Mouse (Mus musculus): ENCODE results near the gene Olfr643.

The Olfr643 gene

DNA sequence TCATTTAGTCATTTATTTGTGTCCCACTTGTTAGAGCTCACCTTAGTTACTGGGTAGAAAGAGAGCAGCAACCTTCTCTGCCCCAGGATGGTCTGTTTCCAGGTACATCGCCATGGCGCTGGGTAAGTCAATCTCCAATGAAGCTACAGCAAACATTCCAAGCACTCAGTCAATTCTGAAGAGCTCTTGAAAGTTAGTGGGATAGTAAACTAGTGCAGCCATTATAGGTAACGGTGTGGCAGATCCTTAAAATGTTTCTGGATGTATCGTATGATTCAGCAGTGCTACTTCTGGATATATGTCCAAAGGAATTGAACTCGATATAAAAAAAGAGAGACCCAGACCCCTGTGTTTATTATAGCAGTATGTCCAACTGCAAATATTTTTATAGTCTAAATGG, at the start of gene Olfr643:
Gene Olfr643, minus strand, starts transcription at position 101 of the 400 bp plus-strand sequence.
- no peak for DNase-seq (ENCODE audit: low spot score)

DNA sequence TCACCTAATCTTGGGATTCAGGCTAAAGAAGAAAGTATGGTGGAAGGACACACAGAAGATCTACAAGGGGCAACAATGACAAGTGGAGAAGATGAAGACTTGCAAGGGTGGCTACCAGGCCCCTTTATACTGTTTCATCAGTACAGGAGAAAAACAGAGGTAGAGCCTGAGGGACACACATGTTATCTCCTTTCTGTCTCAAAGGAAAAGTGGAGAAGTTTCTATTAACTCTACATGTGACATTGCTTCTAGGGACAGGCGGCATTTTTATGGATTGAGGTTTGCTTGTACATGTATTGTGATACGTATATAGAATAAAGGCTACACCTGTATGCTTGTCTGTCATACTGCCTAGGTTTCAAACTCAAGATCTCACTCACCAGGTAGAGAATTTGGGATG, 46.1 kb upstream of the Olfr643 start, which contains the start of gene Olfr648:
Gene Olfr648, minus strand, starts transcription at position 101 of the 400 bp plus-strand sequence.
- no peak for DNase-seq (ENCODE audit: low spot score)

DNA sequence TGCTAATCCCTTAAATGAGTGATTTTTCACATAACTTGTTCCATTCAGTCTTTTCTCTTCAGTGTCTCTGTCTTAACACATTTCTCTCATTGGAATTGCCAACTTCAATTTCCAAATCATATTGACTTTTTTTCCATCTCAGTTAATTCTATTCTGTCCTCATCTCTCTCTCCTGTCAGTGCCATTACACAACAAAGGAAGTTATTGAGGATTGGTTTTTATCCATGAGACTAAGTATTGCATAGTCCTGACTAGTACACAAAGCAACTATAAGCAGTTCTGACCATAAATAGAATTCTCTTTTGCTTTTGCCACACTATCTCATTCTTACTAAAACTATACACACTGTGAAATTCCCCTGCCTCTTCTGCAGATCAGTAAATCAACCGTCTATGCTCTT, 41.9 kb upstream of the Olfr643 start:
- DNase-seq (ENCODE audit: low spot score): no peak

DNA sequence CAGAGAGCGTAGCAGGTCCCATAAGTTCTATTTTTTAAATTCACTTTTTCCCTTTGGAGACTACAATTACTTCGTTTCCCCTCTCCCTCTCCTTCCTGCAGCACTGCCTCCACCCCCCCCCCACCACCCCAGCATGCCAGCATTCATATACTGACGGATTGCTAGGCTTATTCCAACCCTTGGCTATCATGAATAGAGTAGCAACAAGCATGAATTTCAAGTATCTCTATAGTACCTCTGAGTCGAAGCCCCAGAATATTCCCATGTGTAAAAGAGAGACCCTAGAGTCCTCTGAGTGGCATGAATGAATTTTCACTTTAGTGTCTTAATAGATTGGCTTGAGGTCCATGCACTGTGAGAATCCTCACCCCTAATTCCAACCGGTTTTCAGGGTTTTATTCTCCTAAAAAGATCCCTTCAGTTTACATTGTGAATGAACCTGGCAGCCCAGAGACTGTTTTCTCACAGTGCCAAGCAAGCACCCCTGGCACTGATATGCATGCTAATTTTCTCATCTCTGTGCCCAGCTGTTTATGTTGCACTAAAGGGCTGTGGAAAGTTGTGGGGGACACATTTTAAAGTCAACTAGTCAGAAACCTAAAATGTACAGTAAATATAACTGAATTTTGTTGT, 41.3 kb upstream of the Olfr643 start:
- DNase-seq (ENCODE audit: low spot score): no peak

DNA sequence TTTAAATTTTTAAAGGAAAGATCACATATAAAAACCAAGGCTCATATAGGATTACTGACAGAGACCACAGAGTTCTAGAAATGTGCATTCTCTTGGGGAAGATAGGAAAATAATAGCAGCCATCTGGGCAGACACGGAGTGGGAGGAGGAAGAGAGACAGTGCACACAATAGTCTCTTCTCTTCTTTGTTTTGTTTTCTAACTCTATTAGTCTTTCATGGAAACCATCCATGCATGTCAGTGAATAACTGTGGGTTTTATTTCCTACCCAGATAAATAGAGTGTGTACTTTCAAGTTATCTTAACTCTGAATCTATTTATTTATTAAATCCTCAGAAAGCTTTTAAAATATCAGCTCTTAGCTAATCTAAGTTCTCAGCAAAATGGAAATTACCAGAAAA, 37.9 kb upstream of the Olfr643 start:
- no peak for DNase-seq (ENCODE audit: low spot score)

DNA sequence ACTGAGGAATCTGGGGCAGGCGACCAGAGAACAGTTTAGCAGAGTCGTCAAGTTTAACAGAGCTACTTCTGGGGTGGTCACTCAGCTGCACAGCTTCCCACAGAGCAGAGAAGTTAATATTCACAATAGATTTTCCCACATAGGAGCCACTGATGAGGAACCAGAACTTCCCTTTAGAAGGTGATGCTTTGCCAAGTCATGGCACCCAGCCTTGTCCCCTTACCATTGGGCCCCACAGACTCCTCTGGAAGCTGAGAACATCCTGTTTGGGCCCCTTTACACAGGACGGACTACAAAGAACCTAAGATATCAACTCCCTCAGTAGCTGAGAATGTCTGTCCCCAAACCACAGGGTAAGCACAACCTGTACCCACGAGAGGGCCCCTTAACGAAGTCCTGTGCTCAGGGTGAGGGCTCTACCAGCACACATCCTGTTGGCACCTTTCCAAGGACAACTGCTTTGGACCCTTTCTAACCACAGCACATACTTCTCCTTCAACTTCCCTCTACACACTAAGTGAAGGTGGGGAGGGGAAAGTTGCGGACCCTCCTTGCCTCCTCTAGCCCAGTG, 32.5 kb upstream of the Olfr643 start:
- no peak for DNase-seq (ENCODE audit: low spot score)

DNA sequence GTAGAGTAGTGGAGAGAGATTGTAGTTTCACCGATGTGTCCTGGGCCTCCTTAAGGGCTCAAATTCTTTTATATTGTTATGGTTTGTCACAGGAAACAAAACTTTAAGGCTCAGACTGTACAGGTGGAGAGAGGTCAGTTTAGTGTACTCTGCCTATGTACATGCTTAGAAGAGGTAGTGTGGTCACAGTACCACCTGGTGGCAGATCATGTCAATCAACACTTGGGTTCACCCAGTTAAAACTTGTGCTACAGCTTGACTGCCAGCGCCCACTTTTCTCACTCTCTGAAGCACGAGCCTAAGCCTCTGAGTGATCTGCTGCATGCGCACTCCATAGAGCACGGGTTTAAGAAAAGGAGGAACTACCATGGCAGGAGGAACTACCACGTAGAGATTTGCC, 29.9 kb upstream of the Olfr643 start:
- no peak for DNase-seq (ENCODE audit: low spot score)

DNA sequence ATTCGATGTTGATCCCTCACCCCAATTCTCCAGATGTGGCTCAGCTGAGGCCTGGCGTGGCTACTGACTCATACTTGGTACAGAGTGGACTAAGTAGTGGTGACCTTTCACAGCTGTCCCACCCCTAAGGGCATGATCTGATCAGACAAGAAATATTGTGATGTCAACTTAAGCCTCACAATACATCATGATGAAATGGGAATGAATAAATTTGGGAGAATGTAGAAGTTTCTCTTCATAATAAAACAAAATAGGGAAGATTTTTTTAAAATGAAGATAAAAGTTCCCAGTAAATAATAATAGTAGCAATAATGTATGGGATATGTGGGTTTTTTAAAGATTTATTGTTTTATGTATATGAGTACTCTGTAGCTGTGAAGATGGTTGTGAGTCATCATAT, 13.3 kb upstream of the Olfr643 start, which contains the start of gene Ubqlnl:
Gene Ubqlnl, minus strand, starts transcription at position 101 of the 400 bp plus-strand sequence.
- no peak for DNase-seq (ENCODE audit: low spot score)

DNA sequence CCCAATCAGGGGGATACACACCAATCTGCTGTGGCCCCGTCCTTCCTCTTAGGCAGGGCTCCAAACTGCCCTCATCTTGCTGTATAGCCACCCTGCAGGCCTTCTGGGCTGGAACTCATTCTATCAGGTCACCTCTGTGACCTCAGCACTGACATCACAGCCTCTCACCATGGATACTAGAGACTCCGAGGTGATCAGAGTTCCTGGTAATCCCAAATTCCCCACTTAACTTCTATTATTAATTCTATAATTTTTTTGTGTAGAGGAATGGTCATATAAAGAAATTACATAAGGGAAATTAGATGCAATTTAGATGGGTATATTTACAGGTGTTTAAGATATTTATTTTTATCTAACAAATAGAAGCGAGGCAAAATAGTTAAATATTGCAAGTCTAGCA, 6.0 kb upstream of the Olfr643 start, which contains the start of gene Ubqln3:
Gene Ubqln3, minus strand, starts transcription at position 101 of the 400 bp plus-strand sequence.
- no peak for DNase-seq (ENCODE audit: low spot score)

DNA sequence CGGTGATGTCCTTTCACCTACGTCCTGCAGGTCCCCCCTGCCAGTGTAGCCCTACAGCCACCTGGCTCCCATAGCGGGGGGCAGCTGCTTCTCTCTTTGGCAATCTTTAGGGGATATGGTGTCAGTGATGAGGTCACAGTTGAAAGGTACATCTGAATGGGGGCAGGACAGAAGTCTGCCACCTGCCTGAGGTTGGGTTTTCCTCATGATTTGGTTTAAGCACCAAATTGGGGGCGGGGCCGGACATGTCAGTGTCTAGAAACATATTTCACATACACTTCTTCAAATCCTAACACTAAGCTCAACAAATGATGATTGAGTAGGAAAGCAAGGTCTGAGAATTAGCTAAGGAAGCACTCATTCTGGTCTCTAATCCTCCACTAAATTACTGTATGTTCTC, 7.5 kb downstream of the Olfr643 start, which contains the start of gene Ubqln5:
Gene Ubqln5, minus strand, starts transcription at position 101 of the 400 bp plus-strand sequence.
- DNase-seq (ENCODE audit: low spot score): no peak

DNA sequence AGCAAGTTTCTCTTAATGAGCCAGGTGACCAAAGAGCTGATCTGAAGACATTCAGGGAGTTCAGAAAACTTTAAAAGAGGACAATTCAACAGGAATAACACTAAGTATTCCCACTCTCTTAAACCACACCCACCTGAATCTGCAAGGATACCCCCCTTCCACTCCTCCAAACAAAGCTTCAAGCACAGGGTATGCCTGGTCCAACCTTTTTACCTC, 32.5 kb downstream of the Olfr643 start, which contains the start of gene Olfr646:
Gene Olfr646, plus strand, starts transcription at position 117 of the 216 bp plus-strand sequence.
- DNase-seq (ENCODE audit: low spot score): no peak

DNA sequence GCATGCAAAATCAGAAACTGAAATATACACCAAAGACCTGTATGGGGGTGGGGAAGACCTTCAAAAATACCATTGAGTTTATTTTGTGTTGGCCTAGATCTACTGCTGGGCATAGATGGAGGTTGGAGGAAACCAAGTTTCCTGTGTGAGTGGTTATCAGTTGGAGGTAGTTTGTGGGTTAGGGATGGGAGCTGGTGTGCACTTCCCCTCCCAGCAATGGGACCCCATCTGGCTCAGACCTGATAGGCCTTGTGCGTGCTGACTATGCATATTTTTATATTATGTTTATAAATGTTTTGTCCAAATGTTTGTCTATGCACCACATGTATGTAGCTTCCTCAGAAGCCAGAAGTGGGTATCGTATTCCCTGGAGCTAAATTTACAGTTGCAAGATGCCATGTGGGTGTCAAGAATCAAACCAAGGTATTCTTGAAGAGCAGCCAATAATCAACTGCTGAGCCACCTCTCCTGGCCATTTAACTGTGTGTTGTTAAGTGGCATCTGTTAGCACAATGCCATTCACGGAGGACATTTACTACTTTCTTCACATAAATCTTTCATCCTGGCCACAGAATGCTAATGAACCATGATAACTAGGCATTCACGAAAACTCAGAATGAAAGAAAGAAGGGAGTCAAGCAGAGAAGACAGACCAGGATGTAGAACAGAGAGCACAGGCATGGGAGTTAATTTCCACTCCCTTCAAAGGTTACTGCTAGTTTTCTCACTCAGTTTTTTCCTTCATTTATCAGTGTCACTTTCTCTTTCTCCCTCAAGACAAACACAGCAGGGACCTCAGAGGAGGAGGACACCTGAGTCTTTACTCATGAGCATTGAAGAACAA, 33.1 kb downstream of the Olfr643 start:
- DNase-seq (ENCODE audit: low spot score): peak; percentile 9

DNA sequence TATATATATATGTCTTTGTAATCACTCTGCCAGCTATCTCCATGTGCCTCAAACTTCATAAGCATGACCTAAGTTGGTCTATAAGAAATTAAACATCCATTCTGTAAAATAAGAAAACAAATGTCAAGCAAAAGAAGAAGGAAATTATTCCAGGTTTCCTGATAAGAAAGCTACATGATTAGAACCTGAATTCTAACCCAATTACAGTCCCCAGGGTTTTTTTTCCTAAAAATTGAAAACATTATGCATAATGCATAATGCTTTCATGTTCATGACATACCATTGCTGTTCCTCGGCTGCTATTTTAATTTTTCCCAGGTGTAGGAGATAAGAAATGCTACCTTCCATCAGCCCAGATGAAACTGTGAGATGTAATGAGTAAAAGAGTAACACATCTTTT, 51.8 kb downstream of the Olfr643 start, which contains the start of gene Olfr645:
Gene Olfr645, minus strand, starts transcription at position 101 of the 400 bp plus-strand sequence.
- DNase-seq (ENCODE audit: low spot score): no peak

DNA sequence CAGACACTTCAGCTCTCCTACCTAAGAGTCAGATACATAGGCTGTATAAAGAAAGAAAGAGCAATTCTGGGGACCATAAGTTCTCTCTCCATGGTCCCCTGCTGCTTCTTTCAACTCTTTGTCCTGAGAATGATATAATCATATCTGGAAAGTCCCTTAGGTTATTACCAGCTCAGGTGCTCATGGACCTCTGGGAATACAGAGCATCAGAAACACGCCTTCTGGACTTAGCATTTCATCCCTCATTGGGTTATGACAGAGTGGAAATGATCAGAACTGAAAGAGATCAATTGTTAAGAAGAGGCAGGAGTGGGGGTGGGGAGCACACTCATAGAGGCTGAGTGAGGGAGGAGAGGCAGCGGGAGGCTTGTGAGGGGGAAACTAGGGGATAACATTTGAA, 65.4 kb downstream of the Olfr643 start, which contains the start of gene Olfr644:
Gene Olfr644, minus strand, starts transcription at position 101 of the 400 bp plus-strand sequence.
- no peak for DNase-seq (ENCODE audit: low spot score)

DNA sequence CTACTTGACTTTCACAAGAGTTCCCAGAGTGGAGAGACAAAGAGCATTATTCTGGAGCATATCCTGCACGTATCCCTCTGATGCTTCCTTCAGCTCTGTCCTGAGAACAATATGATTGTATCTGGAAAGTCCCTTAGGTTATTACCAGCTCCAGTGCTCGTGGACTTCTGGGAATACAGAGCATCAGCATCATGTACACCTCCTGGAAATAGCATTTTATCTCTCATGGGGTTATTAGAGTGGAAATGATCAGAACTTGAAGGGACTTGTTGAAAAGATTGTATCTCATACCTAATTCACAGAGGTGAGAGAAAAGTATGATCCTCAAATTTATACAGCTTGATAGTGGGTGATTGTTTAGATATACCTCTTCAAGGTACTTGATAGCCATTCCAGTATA, 75.9 kb downstream of the Olfr643 start, which contains the start of gene 4930516K23Rik:
Gene 4930516K23Rik, minus strand, starts transcription at position 101 of the 400 bp plus-strand sequence.
- no peak for DNase-seq (ENCODE audit: low spot score)

DNA sequence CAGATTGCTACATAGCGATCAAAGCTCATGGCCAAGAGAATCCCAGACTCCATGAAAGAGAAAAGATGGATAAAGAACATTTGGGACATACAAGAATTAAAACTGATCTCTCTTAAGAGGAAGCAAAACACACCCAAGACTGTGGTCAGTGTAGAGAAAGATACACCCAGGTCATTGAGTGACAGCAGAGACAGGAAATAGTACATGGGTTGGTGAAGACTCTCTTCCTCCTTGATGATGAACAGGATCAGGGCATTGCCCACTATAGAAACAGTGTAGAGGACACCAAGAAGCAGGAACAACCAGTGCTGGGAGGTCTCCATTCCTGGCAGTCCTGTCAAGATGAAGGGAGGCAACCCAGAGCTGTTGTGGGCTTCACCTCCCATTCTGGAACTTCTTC, 78.0 kb downstream of the Olfr643 start:
- no peak for DNase-seq (ENCODE audit: low spot score)

DNA sequence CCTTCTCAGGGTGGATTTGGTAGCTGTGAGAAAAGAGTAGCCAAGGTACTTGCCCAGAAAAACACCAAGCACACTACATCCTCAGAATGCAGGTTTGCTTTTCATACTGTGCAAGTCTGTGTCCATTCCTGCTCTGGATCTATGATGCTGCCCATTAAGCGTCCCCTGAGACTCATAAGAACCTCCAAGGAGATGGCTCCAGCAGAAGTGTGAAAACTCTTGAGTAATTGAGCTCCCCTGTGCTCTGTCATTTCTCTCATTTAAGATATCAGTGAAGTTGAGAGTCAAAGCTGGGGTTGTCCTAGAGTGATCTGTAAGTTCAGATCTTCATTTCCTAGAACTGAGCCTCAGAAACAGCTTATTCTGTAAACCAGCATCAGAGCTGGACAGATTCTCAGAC, 84.6 kb downstream of the Olfr643 start, which contains the start of gene Olfr642:
Gene Olfr642, minus strand, starts transcription at position 101 of the 400 bp plus-strand sequence.
- no peak for DNase-seq (ENCODE audit: low spot score)

DNA sequence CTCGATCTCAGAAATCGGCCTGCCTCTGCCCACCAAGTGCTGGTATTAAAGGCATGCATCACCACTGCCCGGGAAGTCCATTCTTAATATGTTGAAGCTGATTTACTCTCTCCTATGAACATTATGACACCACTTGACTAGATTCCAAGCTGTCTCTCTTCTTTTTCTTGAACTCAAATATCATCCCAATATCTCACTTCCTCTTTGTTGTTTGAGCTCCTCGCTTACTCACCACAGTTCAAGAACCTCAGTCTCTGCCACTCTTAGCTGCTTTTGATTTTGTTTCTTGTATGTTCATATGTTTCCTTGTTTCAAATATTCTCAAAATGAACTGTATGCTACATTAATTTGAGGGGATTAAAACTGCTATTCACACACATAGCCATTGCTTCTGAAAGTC, 86.5 kb downstream of the Olfr643 start:
- DNase-seq (ENCODE audit: low spot score): no peak

DNA sequence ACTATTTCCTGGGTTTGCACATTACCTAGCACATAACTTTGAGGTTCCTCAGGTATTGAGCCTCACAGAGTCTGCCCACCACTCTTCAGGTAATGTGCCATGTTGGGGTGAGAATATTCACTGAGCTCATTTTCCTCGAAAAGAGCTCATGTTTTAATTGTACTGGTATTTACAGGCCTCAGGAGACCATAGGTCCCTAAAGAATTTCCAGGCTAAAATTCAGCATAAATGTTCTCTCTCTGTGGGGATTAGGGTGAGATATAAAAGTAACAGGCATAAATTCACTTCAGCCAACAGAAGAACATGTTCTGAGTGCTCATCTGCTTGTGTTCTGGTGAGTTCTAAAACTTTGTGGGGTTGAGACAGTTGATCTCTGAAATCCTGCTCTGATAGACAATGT, 102.1 kb downstream of the Olfr643 start, which contains the start of gene Olfr641:
Gene Olfr641, plus strand, starts transcription at position 301 of the 400 bp plus-strand sequence.
- no peak for DNase-seq (ENCODE audit: low spot score)

DNA sequence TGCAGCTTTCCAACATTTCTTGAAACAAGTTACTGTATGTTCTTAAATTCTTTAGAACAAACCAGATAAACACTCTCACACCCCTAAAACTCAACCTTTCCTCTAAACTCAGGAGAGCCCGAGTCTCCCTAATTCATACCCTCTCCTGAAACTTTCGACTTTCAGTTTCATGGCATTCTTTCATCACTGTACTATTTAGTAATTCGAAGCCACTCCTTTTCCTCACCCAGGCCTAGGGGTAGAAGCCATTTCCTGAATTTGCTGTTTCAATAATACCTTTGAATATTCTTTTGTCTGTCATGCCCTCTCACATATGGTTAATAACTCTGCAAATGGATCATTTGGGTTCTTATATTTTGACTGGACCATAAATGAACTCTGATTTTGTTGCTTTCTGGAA, 110.2 kb downstream of the Olfr643 start:
- DNase-seq (ENCODE audit: low spot score): no peak

DNA sequence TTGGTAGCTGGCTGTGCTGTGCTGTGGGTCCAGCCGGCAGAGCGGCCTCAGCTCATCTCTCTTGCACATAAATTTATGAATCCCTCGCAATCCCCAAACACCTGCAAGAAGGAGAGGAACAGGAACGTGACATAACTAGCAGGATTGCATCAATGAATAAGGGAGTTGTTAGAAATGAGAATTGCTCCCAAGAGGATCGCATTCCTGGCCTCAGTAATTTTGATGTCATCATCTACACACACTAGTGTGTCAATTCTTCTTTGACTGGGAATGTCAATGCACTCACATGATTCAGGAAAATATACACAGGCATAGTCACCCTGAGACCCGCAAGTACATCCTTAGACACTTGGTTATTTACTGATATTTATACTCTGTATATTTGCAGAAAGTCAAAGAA, 111.7 kb downstream of the Olfr643 start, which contains the start of gene Olfr640:
Gene Olfr640, minus strand, starts transcription at position 101 of the 400 bp plus-strand sequence.
- DNase-seq (ENCODE audit: low spot score): no peak

DNA sequence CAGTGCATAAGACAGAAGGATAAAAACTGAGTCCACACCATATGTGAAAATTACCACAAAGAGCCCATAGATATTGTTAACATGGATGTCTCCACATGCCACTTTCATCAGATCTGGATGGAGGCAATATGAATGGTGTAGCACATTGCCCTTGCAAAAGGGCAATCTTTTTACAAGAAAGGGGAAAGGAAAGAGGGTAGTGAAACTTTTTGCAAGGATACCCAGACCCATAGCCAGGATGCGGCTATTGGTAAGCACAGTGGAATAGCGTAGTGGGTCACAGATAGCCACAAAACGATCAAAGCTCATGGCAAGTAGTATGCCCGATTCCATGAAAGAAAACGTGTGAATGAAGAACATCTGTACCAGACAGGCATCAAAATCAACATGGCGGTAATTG, 115.6 kb downstream of the Olfr643 start:
- DNase-seq (ENCODE audit: low spot score): no peak
